Mouse (Mus musculus) embryonic facial prominence, embryonic 11.5 days (tissue): ENCODE results near the gene Prmt7. TPM values are rescaled to one million over a fixed set of nuclear protein-coding genes. Genes with fewer than 3 reads are reported as not detected.

Experiments
- ATAC-seq: fragments of 200-750 bp; cut with Nextera tagmentation; replicated peaks from 2 replicates; pipeline ENCODE4 v1.8.0; 2017; ENCODE audit warnings: low read depth; ENCODE audit not compliant: insufficient number of reproducible peaks, low FRiP score, low TSS enrichment
- DNase-seq: peaks from one replicate; pipeline ENCODE4 v3.0.0-alpha.2; 2015; ENCODE audit warnings: low spot score
- H3K27ac ChIP-seq: fragments of 300-500 bp; sonication (generic); replicated peaks from 2 replicates; pipeline ENCODE4 v1.5.1; 2014; ENCODE audit warnings: mild to moderate bottlenecking, low read depth, low read length, control low read depth
- H3K27me3 ChIP-seq: fragments of 300-500 bp; sonication (generic); 2 replicates; pipeline ENCODE4 v1.6.1; 2014; ENCODE audit warnings: mild to moderate bottlenecking, low read length, moderate library complexity, mixed read lengths; ENCODE audit not compliant: control insufficient read depth, insufficient read depth
- H3K36me3 ChIP-seq: fragments of 300-500 bp; sonication (generic); replicated peaks from 2 replicates; pipeline ENCODE4 v1.6.1; 2014; ENCODE audit warnings: low read depth, mild to moderate bottlenecking, low read length, moderate library complexity, mixed read lengths; ENCODE audit not compliant: control insufficient read depth, insufficient read depth
- H3K4me1 ChIP-seq: fragments of 300-500 bp; sonication (generic); 2 replicates; pipeline ENCODE4 v1.6.1; 2014; ENCODE audit warnings: low read length, mixed read lengths; ENCODE audit not compliant: control insufficient read depth, insufficient read depth
- H3K4me2 ChIP-seq: fragments of 300-500 bp; sonication (generic); 2 replicates; pipeline ENCODE4 v1.6.1; 2014; ENCODE audit warnings: low read depth, mild to moderate bottlenecking, control low read depth, low read length, moderate library complexity
- H3K4me3 ChIP-seq: fragments of 300-500 bp; sonication (generic); 2 replicates; pipeline ENCODE4 v1.5.1; 2014; ENCODE audit warnings: low read depth, low read length, control low read depth
- H3K9ac ChIP-seq: fragments of 300-500 bp; sonication (generic); replicated peaks from 2 replicates; pipeline ENCODE4 v1.6.1; 2014; ENCODE audit warnings: mild to moderate bottlenecking, control low read depth, low read length
- H3K9me3 ChIP-seq: fragments of 300-500 bp; sonication (generic); replicated peaks from 2 replicates; pipeline ENCODE4 v1.6.1; 2016; ENCODE audit warnings: mild to moderate bottlenecking, low read length, inconsistent platforms, mixed read lengths; ENCODE audit not compliant: control insufficient read depth
- WGBS: fragments of 180-500 bp; shearing (Covaris S2); extraction: QIAGEN DNeasy Blood & Tissue Kit; methylation state at CpG from one replicate; pipeline ENCODE4 v1.1.7; 2014; 5-methylcytosine and 5-hydroxymethylcytosine counted together
- polyA plus RNA-seq: library from polyadenylated mRNA; unstranded; fragments of >200 nt; fragmentation: Nextera tagmentation; extraction: Ambion mirVana; gene quantifications from 2 replicates; pipeline ENCODE4 v1.2.1, GENCODE M21; 2014

Gene Prmt7
- polyA plus RNA-seq, 1 experiment from 2014 or later = 62.7 TPM

DNA sequence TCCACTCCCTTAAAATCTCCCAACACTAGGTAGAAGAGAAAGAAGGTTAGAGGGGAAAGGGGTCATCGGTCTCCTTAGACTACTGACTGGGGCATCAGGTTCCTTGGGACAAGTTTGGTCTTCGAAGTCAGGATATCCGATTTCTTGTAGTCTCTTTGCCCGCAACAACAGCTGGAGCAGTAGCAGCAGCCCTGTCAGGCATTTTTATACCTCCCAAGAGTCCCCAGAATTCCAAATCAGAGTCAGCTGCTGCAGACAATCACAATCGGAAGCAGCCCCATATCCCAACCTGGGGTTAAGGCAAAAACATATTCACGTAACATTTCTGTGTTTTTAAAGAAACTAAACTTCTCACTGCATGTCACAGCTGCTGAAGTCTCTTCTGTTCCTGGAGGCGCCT, 20.8 kb downstream of the Prmt7 start:
- Histone ChIP-seq H3K27me3 (no peaks in the 10 kb centered on the region), H3K4me3 (no peak overlapping the region), H3K9me3 (no peaks in the 10 kb centered on the region), H3K9ac (no peak overlapping the region), H3K4me1 (no peaks in the 10 kb centered on the region), H3K36me3 (peaks cover 4% of the 10 kb centered on the region; the same call in 1 of the 2 replicates), H3K4me2 (no peak overlapping the region), H3K27ac (no peak overlapping the region)
- ATAC-seq (no peak), DNase-seq (peak; percentile 9)
- 73% methylated on average over 7 of the region's 7 CpGs for WGBS

DNA sequence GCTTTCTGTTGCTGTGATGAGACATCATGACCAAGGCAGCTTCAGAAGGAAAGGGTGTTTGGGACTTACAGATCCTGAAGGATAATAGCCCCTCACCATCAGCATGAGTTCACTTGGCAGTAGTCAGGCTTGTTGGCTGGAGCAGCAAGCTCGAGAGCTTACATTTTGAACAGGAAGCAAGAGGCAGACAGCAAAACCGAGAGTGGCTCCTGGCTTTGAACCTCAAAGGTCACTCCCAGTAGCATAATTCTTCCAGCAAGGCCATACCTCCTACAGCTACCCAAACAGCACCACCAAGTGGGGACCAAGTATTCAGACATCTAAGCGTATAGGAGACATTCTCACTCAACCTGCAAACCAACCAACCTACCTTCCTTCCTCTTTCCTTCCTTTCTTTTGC, 22.0 kb downstream of the Prmt7 start:
- H3K4me1 ChIP-seq = no peaks in the 10 kb centered on the region
- no peak overlapping the region for H3K4me2 ChIP-seq
- DNase-seq = no peak
- no peaks in the 10 kb centered on the region for H3K27me3 ChIP-seq
- ATAC-seq = no peak
- no peak overlapping the region for H3K4me3 ChIP-seq
- 74% methylated on average over 3 of the region's 3 CpGs for WGBS
- peaks cover 4% of the 10 kb centered on the region; the same call in 1 of the 2 replicates for H3K36me3 ChIP-seq
- no peaks in the 10 kb centered on the region for H3K9me3 ChIP-seq
- H3K27ac ChIP-seq = no peak overlapping the region
- H3K9ac ChIP-seq = no peak overlapping the region

DNA sequence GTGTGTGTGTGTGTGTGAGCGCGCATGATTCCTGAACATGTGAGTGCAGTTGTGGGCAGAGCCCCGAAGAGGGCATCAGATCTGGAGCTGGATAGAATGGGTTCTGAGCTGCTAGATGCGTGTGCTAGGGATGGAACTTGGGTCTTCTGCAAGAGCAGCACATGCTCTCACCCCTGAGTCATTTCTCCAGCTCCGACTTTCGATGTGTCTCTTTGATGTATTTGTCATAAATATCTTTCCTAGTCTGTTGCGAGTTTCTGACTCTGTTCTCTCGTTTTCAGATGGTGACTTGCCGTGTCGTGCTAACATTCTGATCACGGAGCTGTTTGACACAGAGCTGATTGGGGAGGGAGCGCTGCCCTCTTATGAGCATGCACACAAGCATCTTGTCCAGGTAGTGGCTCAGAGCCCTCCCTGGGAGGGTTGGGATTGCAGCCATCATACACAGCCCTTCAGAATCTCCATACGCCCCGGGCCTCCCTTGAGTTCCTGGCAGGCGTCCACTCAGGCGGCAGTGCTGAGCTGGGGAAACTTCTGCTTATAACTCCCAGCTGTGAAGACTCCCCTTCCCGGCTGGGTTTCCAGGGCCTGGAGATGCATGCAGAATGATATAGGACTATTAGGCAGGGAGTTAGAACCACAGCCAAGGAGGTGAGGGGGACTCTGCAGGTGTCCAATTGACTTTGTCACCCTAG, 24.0 kb downstream of the Prmt7 start:
- 91% methylated on average over 17 of the region's 17 CpGs for WGBS
- H3K4me2 ChIP-seq = no peak overlapping the region
- no peaks in the 10 kb centered on the region for H3K9me3 ChIP-seq
- no peak overlapping the region for H3K9ac ChIP-seq
- H3K4me3 ChIP-seq = no peak overlapping the region
- H3K4me1 ChIP-seq = no peaks in the 10 kb centered on the region
- no peaks in the 10 kb centered on the region for H3K27me3 ChIP-seq
- H3K27ac ChIP-seq = no peak overlapping the region
- no peak for ATAC-seq
- H3K36me3 ChIP-seq = no peaks in the 10 kb centered on the region
- no peak for DNase-seq

- no peaks in the 10 kb centered on the region for H3K27me3 ChIP-seq
- H3K9ac ChIP-seq = no peak overlapping the region
- no peaks in the 10 kb centered on the region for H3K9me3 ChIP-seq
- no peak overlapping the region for H3K4me3 ChIP-seq
- H3K36me3 ChIP-seq = no peaks in the 10 kb centered on the region
- H3K4me1 ChIP-seq = no peaks in the 10 kb centered on the region
- no peak overlapping the region for H3K4me2 ChIP-seq
- no peak for ATAC-seq
- no peak overlapping the region for H3K27ac ChIP-seq
- WGBS = 96% methylated on average over 5 of the region's 5 CpGs
- no peak for DNase-seq
These were observed 26.4 kb downstream of the Prmt7 start for GRCm38 (mm10) chr8:106237106-106237505.

- H3K27ac ChIP-seq = no peak overlapping the region
- no peaks in the 10 kb centered on the region for H3K27me3 ChIP-seq
- H3K9me3 ChIP-seq = no peaks in the 10 kb centered on the region
- ATAC-seq (no peak), DNase-seq (no peak)
- WGBS = 76% methylated on average over 4 of the region's 4 CpGs
- no peak overlapping the region for H3K9ac ChIP-seq
- H3K36me3 ChIP-seq = peaks cover 8% of the 10 kb centered on the region
- H3K4me1 ChIP-seq = no peaks in the 10 kb centered on the region
- no peak overlapping the region for H3K4me2 ChIP-seq
- no peak overlapping the region for H3K4me3 ChIP-seq
These were observed 39.5 kb downstream of the Prmt7 start for GRCm38 (mm10) chr8:106250186-106250585.

DNA sequence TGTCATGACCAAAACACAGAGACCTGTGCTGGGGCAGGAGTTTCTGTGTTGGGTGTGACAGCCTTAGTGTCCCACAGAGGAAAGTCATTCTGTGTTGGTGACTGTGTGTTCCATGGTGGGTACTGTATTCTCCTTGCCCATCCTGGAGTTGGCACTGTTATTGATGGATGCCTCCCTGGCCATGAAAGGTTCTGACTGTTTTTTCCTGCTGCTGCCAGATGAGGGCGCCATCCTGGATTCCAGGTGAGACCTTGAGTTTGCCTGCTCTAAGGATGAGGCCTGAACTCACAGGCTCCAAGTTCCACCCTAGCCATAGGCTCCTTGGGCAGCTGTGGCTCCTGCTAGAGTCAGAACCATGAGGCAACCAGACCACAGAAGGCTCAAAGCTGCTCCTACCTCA, 47.4 kb downstream of the Prmt7 start:
- DNase-seq = no peak
- no peak overlapping the region for H3K27ac ChIP-seq
- no peaks in the 10 kb centered on the region; the same call in 1 of the 2 replicates for H3K36me3 ChIP-seq
- no peak for ATAC-seq
- H3K27me3 ChIP-seq = no peaks in the 10 kb centered on the region
- H3K9me3 ChIP-seq = no peaks in the 10 kb centered on the region
- 17% methylated on average over 1 of the region's 1 CpGs for WGBS
- H3K4me3 ChIP-seq = no peak overlapping the region
- H3K4me2 ChIP-seq = no peak overlapping the region
- no peaks in the 10 kb centered on the region for H3K4me1 ChIP-seq
- H3K9ac ChIP-seq = no peak overlapping the region

DNA sequence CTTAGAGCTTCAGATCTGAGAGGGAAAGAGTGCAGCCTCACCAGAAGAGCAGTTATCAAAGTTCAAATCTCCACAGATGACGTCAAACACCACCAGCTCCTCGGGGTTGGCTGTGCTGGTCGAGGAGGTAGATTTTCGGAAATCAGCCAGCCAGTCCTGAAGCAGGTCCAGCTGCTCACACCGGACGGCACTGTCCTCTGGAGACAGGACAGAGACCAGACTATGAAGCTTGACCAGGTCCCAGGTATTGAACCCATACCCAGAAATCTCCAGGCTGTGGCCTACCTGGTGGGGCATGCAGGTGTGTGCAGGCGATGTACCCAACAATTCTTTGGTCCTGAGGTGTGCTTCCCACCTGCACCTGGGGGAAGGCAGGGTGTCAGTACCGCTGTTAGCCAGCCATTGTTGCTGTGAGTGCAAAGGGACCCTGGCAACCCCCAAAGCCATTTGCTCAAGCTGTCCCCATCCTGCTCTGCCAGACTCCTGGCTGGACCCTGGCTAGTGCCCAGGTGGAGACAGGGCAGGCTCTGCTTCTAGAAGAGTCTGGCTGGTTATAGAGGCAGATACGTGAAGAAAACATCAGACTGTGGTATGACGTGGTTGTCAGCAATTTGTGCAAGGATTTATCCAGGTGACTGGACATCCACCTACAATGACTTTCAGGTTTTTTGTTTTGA, 49.0 kb downstream of the Prmt7 start:
- Histone ChIP-seq H3K9ac (no peak overlapping the region), H3K4me1 (no peaks in the 10 kb centered on the region), H3K4me2 (no peak overlapping the region), H3K36me3 (no peaks in the 10 kb centered on the region), H3K27ac (no peak overlapping the region), H3K27me3 (no peaks in the 10 kb centered on the region), H3K4me3 (no peak overlapping the region), H3K9me3 (no peaks in the 10 kb centered on the region)
- ATAC-seq (no peak), DNase-seq (no peak)
- 93% methylated on average over 10 of the region's 10 CpGs for WGBS

DNA sequence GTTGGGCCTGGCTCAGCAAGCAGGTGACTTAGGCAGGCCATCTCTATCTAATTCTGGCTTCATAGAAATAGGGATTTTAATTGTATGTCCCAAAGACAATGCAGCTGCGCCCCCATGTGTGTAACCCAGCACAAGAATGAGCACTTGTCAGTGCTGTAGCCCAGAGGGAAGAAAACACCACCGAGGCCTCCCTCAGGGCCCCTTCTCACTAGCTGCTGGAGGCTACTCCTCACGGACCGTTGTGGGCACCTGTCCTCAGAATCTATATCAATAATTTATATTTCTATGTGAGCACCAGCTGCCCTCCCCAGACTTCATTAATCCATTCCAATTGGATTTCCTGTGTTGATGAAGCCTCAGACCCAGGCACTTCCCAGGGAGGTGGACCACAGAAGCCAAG, 50.2 kb downstream of the Prmt7 start:
- Histone ChIP-seq H3K9ac (no peak overlapping the region), H3K27me3 (no peaks in the 10 kb centered on the region), H3K36me3 (no peaks in the 10 kb centered on the region), H3K27ac (no peak overlapping the region), H3K9me3 (no peaks in the 10 kb centered on the region), H3K4me2 (no peak overlapping the region), H3K4me3 (no peak overlapping the region), H3K4me1 (no peaks in the 10 kb centered on the region)
- WGBS = 74% methylated on average over 4 of the region's 4 CpGs
- ATAC-seq = no peak
- DNase-seq = no peak
